Mouse (Mus musculus): ENCODE results near the gene Coro1a.

DNA sequence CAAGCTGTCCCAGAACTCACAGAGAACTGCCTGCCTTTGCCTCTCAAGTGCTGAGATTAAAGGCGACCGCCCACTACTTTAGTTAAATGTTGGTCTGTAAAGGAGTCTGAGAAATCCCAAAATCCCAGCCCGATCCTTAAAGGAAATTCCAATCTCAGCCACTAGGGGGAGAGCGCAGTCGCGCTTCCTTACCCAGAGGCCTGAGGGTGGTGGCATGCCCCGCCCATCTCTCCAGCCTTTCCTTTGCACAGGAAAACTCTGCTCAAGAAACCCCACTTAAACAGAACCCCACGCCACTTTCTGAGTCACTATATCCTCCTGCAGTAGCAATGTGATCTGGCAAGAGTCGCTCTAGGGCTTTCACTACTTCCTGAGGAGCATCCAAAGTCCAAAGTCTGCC is 47.3 kb upstream of the Coro1a start:
- TF ChIP-seq E2F4 (IDR thresholded peaks at IDR 0.05; ENCODE audit: insufficient replicate concordance, low read depth, low read length): no peak
- TF ChIP-seq CTCF (conservative IDR thresholded peaks at IDR 0.05 in 1 of 2, IDR thresholded peaks at IDR 0.05 in 1 of 2; ENCODE audit: low read depth in 2 of 2, low read length in 2 of 2): peak; percentile 82 to 83
- no peak for TF ChIP-seq ZMIZ1 (IDR thresholded peaks at IDR 0.05; ENCODE audit: low read depth, low read length)
- no peak for TF ChIP-seq TCF12 (IDR thresholded peaks at IDR 0.05; ENCODE audit: low read depth, low read length)
- no peak for TF ChIP-seq EP300 (IDR thresholded peaks at IDR 0.05; ENCODE audit: low read length)
- no peak for TF ChIP-seq JUND (conservative IDR thresholded peaks at IDR 0.05; ENCODE audit: low read depth, low read length)
- TF ChIP-seq POLR2A (IDR thresholded peaks at IDR 0.05; ENCODE audit: low read depth, low read length): 0 out of 2 replicates have a peak, but pooled peaks have one; percentile 25
